21 mouse cellular contexts compared by ENCODE assay signal in the genomic region with DNA sequence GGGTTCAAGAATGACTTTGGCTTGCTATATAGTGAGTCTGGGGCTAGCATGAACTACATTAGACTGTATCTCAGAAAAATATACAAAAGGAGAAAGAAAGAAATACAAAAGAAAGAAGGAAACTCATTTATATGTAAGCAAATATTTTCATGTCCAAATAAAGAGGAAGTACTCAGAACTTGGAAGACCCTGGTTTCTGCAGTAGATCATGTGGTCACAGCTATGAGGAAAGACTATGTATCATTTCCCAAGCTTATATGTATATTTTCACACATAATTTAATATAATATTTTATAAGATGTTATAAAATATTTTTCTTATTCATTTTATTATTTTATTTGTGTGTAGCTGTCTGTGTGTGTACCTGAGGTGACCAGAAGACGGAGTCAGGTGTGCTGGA.
"Had no signal": no experiment of that assay in that cellular context is flagged by ENCODE, and none has a peak within 500 bp of the region (broad histone marks: within the 10 kb centered on the region; RNA-seq: fewer than 3 reads in every experiment).

No protein-coding gene starts in this region.

- H3K4me1 ChIP-seq: lung, embryonic 15.5 days; midbrain, embryonic 10.5 days; midbrain, embryonic 12.5 days; neural tube, embryonic 13.5 days; neural tube, embryonic 15.5 days had no signal

- DNase-seq: lung, adult 2 months; lung, postnatal 14 days; lung, postnatal 36 days; midbrain, embryonic 14.5 days; retina, postnatal 1 day; right cerebral cortex, adult 18-20 months; right cerebral cortex, postnatal 25 days; right cerebral cortex, postnatal 4 days; spleen, adult 18-20 months; thymus, adult 18-20 months; thymus, postnatal 14 days; thymus, postnatal 36 days had no signal

- H3K27me3 ChIP-seq: lung, embryonic 15.5 days; midbrain, embryonic 12.5 days; neural tube, embryonic 13.5 days; neural tube, embryonic 15.5 days had no signal

- H3K4me3 ChIP-seq: lung, embryonic 15.5 days; midbrain, embryonic 10.5 days; midbrain, embryonic 12.5 days; myocyte; neural tube, embryonic 13.5 days; neural tube, embryonic 15.5 days had no signal

- ATAC-seq: lung, postnatal 0 days; midbrain, embryonic 16.5 days had no signal

- H3K36me3 ChIP-seq: lung, embryonic 15.5 days; midbrain, embryonic 10.5 days; midbrain, embryonic 12.5 days; neural tube, embryonic 13.5 days; neural tube, embryonic 15.5 days had no signal

- H3K27ac ChIP-seq: lung, embryonic 15.5 days; macrophage; midbrain, embryonic 10.5 days; midbrain, embryonic 12.5 days; neural tube, embryonic 13.5 days; neural tube, embryonic 15.5 days had no signal
